8 mouse cellular contexts compared by ENCODE assay signal in the genomic region with DNA sequence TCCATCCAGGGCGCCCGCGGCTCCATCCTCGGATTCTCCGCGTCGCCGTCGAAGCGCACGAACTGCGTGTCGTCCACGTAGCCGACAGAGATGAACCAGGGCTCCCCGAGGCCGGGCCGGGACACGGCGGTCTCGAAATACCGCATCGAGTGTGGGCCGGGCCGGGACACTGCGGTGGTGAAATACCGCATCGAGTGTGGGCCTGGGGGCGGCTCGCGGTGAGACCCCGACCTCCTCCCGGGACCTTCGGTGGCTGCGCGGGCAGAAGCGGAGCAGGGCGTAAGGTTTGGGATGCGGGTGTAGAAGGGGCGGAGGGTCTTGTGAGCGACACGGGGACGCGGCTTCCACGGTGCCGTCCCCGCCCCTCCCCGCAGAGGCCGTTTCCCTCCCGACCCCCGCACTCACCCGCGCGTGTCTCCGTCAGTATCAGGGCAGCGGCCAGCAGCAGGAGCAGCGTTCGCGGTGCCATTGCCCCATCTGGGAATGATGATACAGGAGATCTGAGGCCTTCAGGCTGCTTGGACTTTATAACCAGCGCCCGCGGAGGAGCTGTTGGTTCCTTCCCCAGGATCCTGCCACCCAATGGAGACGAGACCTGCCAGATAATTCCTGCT. TPM values are rescaled to one million over a fixed set of nuclear protein-coding genes. Genes with fewer than 3 reads are reported as not detected.
A peak's percentile ranks its signal among the peaks of the same experiment; 100 is the strongest.
DNase-seq lines count a peak whose midpoint lies in the region; ATAC-seq and TF ChIP-seq lines count a peak whose summit lies in the region.

Gene Gm8909 (minus strand): TSS at position 499 of the 614 bp plus-strand sequence.

- DNase-seq in lung, postnatal 25 days (ENCODE audit: low spot score), result no peak
- DNase-seq in forebrain, embryonic 14.5 days (ENCODE audit: low spot score), result no peak
- no peak for DNase-seq in frontal cortex, postnatal 14 days (ENCODE audit: low spot score in 2 of 2)
- no peak for DNase-seq in right cerebral cortex, adult 18-20 months

- peak within 1 kb of the TSS; percentile 51 for H3K9ac ChIP-seq in lung, embryonic 15.5 days
- H3K9ac ChIP-seq in forebrain, embryonic 14.5 days (ENCODE audit: low read length), result no peak within 1 kb of the TSS
- no peak within 1 kb of the TSS for H3K9ac ChIP-seq in limb, embryonic 15.5 days

- TF ChIP-seq POLR2A in olfactory bulb, adult 2 months (IDR thresholded peaks at IDR 0.05; ENCODE audit: insufficient read depth, low read depth, low read length), result no peak

- peaks cover 66% of the 10 kb centered on the region for H3K27me3 ChIP-seq in lung, embryonic 15.5 days
- peaks cover 46% of the 10 kb centered on the region for H3K27me3 ChIP-seq in forebrain, embryonic 14.5 days (replicated peaks; ENCODE audit: control insufficient read depth, insufficient read depth, low read length)
- H3K27me3 ChIP-seq in limb, embryonic 15.5 days, result peaks cover 66% of the 10 kb centered on the region

- ATAC-seq in lung, embryonic 15.5 days (ENCODE audit: borderline replicate concordance, extremely low read depth, low FRiP score, low TSS enrichment), result peak; percentile 13; the same call in 1 of the 2 replicates
- no peak for ATAC-seq in forebrain, embryonic 14.5 days
- ATAC-seq in limb, embryonic 15.5 days (ENCODE audit: insufficient number of reproducible peaks, low FRiP score, low TSS enrichment, low read depth), result no peak
- ATAC-seq in frontal cortex, adult (ENCODE audit: low TSS enrichment), result no peak

- H3K27ac ChIP-seq in lung, embryonic 15.5 days, result peak within 1 kb of the TSS; percentile 80
- H3K27ac ChIP-seq in forebrain, embryonic 14.5 days (ENCODE audit: low read depth, low read length), result no peak within 1 kb of the TSS
- no peak within 1 kb of the TSS for H3K27ac ChIP-seq in limb, embryonic 15.5 days
- H3K27ac ChIP-seq in olfactory bulb, adult 2 months (ENCODE audit: insufficient read depth, low read depth, low read length), result no peak within 1 kb of the TSS

- H3K4me1 ChIP-seq in lung, embryonic 15.5 days, result no peaks in the 10 kb centered on the region
- H3K4me1 ChIP-seq in forebrain, embryonic 14.5 days (ENCODE audit: control insufficient read depth, insufficient read depth, low read length), result no peaks in the 10 kb centered on the region
- H3K4me1 ChIP-seq in limb, embryonic 15.5 days, result peaks cover 11% of the 10 kb centered on the region
- peaks cover 10% of the 10 kb centered on the region; the same call in 1 of the 2 replicates for H3K4me1 ChIP-seq in olfactory bulb, adult 2 months (ENCODE audit: control insufficient read depth, insufficient read depth, low read length)

- no peak for TF ChIP-seq CTCF in olfactory bulb, adult 2 months (IDR thresholded peaks at IDR 0.05; ENCODE audit: insufficient read depth, low read depth, low read length)

- H3K36me3 ChIP-seq in lung, embryonic 15.5 days, result no peaks in the 10 kb centered on the region
- H3K36me3 ChIP-seq in forebrain, embryonic 14.5 days (ENCODE audit: control insufficient read depth, insufficient read depth, low read length), result no peaks in the 10 kb centered on the region
- H3K36me3 ChIP-seq in limb, embryonic 15.5 days, result no peaks in the 10 kb centered on the region

- 3% methylated on average over 54 of the region's 63 CpGs for WGBS in lung, embryonic 15.5 days
- WGBS in forebrain, embryonic 14.5 days, result under 1% methylated on average over 59 of the region's 63 CpGs
- WGBS in limb, embryonic 15.5 days, result 3% methylated on average over 62 of the region's 63 CpGs
- WGBS in olfactory bulb, adult 2 months, result 3% methylated on average over 63 of the region's 63 CpGs

- H3K4me3 ChIP-seq in lung, embryonic 15.5 days, result peak within 1 kb of the TSS; percentile 51
- H3K4me3 ChIP-seq in forebrain, embryonic 14.5 days (ENCODE audit: low read depth, low read length), result peak within 1 kb of the TSS; percentile 13
- peak within 1 kb of the TSS; percentile 38 for H3K4me3 ChIP-seq in limb, embryonic 15.5 days
- H3K4me3 ChIP-seq in olfactory bulb, adult 2 months (ENCODE audit: insufficient read depth, low read depth, low read length), result peak within 1 kb of the TSS; percentile 25

- no peaks in the 10 kb centered on the region for H3K9me3 ChIP-seq in lung, embryonic 15.5 days
- H3K9me3 ChIP-seq in forebrain, embryonic 14.5 days (replicated peaks; ENCODE audit: control insufficient read depth, low read length), result no peaks in the 10 kb centered on the region
- no peaks in the 10 kb centered on the region for H3K9me3 ChIP-seq in limb, embryonic 15.5 days

- peak within 1 kb of the TSS; percentile 54 for H3K4me2 ChIP-seq in lung, embryonic 15.5 days
- H3K4me2 ChIP-seq in forebrain, embryonic 14.5 days (ENCODE audit: low read length), result peak within 1 kb of the TSS; percentile 34
- H3K4me2 ChIP-seq in limb, embryonic 15.5 days, result peak within 1 kb of the TSS; percentile 51

RNA-seq across cellular contexts. Expression of gene Gm8909, which starts in this region (rescaled TPM):
- polyA plus RNA-seq in lung, embryonic 15.5 days (2015; fragmentation: Nextera tagmentation; extraction: Ambion mirVana), result 35.2 and 39.5 TPM in 2 replicates
- not detected in 2 replicates for polyA plus RNA-seq in forebrain, embryonic 14.5 days (2014; fragmentation: Nextera tagmentation; extraction: Ambion mirVana)
- polyA plus RNA-seq in limb, embryonic 15.5 days (2015; fragmentation: Nextera tagmentation; extraction: Ambion mirVana), result not detected in 2 replicates
- not detected in 2 replicates for polyA plus RNA-seq in olfactory bulb, adult 2 months (2012; ENCODE audit: insufficient read depth, insufficient read length, low replicate concordance, missing spikeins)

Comparison
In these comparisons a context has a peak if more than half of its experiments do, and no peak if none do; other contexts are left out.
1. RNA of gene Gm8909 (polyA plus RNA-seq): 35.2 to 39.5 TPM in lung, embryonic 15.5 days; not detected in limb, embryonic 15.5 days, not detected in forebrain, embryonic 14.5 days and not detected in olfactory bulb, adult 2 months; every median in the first group is over 10 times any median in the second.
2. Peak in every context shown above with its lines, with median percentiles within 50 percentile points of each other: H3K4me2 ChIP-seq and H3K4me3 ChIP-seq.